9 mouse cellular contexts compared by ENCODE assay signal in genomic region chr10:62101504-62102439, GRCm38 (mm10). TPM values are rescaled to one million over a fixed set of nuclear protein-coding genes. Genes with fewer than 3 reads are reported as not detected.
DNase-seq lines count a peak whose midpoint lies in the region; TF ChIP-seq lines count a peak whose summit lies in the region.
"Had no signal": no experiment of that assay in that cellular context is flagged by ENCODE, and none has a peak within 500 bp of the region (broad histone marks: within the 10 kb centered on the region; RNA-seq: fewer than 3 reads in every experiment).

No protein-coding gene starts in this region.

- H3K4me3 ChIP-seq in embryonic facial prominence, embryonic 10.5 days, result no peak overlapping the region; the same call in 1 of the 2 replicates
- H3K4me3 ChIP-seq in lung, adult 2 months (replicated peaks; ENCODE audit: extremely low read depth, low read depth, low read length), result no peak overlapping the region

- H3K4me1 ChIP-seq in embryonic facial prominence, embryonic 10.5 days, result peaks cover 18% of the 10 kb centered on the region
- H3K4me1 ChIP-seq in lung, adult 2 months (ENCODE audit: control insufficient read depth, insufficient read depth, low read length), result no peaks in the 10 kb centered on the region

- peak; percentile 16 to 31 for DNase-seq in CD8-positive naive resting alpha-beta T cell, adult 2 months (ENCODE audit: low read depth in 2 of 2, low spot score in 2 of 2)
- DNase-seq in adrenal gland, adult 2 months, result peak; percentile 57
- DNase-seq in embryonic facial prominence, embryonic 10.5 days (ENCODE audit: low spot score), result peak; percentile 80
- DNase-seq in heart, postnatal 14 days, result peak; percentile 70 to 84
- DNase-seq in layer of hippocampus, adult 11-12 months (ENCODE audit: low spot score), result peak; percentile 87
- DNase-seq in lung, adult 2 months, result peak; percentile 68
- DNase-seq in ovary, postnatal 14 days (ENCODE audit: low spot score), result peak; percentile 62
- peak; percentile 84 for DNase-seq in thymus, postnatal 4 days

- WGBS in embryonic facial prominence, embryonic 10.5 days, result 15% methylated on average over 7 of the region's 7 CpGs
- WGBS in lung, adult 2 months, result 10% methylated on average over 7 of the region's 7 CpGs

- no peak for TF ChIP-seq POLR2A in lung, adult 2 months (IDR thresholded peaks at IDR 0.05; ENCODE audit: borderline replicate concordance, extremely low read depth, low read depth, low read length)

- peak; percentile 86 for TF ChIP-seq CTCF in lung, adult 2 months (IDR thresholded peaks at IDR 0.05; ENCODE audit: insufficient read depth, low read length)

- peaks cover 35% of the 10 kb centered on the region for H3K27me3 ChIP-seq in embryonic facial prominence, embryonic 10.5 days (replicated peaks; ENCODE audit: low read depth, poor library complexity, severe bottlenecking)

- H3K27ac ChIP-seq in embryonic facial prominence, embryonic 10.5 days (replicated peaks), result no peak overlapping the region
- H3K27ac ChIP-seq: macrophage had no signal

- H3K9me3 ChIP-seq in embryonic facial prominence, embryonic 10.5 days, result no peaks in the 10 kb centered on the region

- intact Hi-C loops in heart, postnatal 14 days (cut with DNase I), result loop anchor here (1.0 to 2.0 kb wide), 5 partner anchors 47 to 263 kb away; no protein-coding TSS in a partner anchor

- no peaks in the 10 kb centered on the region for H3K36me3 ChIP-seq in embryonic facial prominence, embryonic 10.5 days (replicated peaks)

RNA-seq across cellular contexts. Expression of gene Neurog3, which starts 31.1 kb away (rescaled TPM):
- not detected for total RNA-seq in adrenal gland, adult 2 months (2021)
- polyA plus RNA-seq in adrenal gland, adult 2 months (2012; rRNA removed), result 0.07 TPM in 1 of 2 replicates, not detected in the other
- 0.88 and 0.98 TPM in 2 replicates for polyA plus RNA-seq in embryonic facial prominence, embryonic 10.5 days (2016; fragmentation: Nextera tagmentation; extraction: Ambion mirVana)
- total RNA-seq in heart, postnatal 14 days (2021), result not detected
- not detected in 2 replicates for polyA plus RNA-seq in lung, adult 2 months (2012; rRNA removed)
- polyA plus RNA-seq: macrophage had no signal

RNA-seq across cellular contexts. Expression of gene Fam241b, which starts 41.9 kb away (rescaled TPM):
- 1 to 10 TPM; 4.1 to 5.6 TPM for total RNA-seq in adrenal gland, adult 2 months (2021)
- polyA plus RNA-seq in adrenal gland, adult 2 months (2012; rRNA removed), result 5.6 and 7.4 TPM in 2 replicates
- 17.4 and 18.0 TPM in 2 replicates for polyA plus RNA-seq in embryonic facial prominence, embryonic 10.5 days (2016; fragmentation: Nextera tagmentation; extraction: Ambion mirVana)
- total RNA-seq in heart, postnatal 14 days (2021), result 1 to 10 TPM in 1 of 2 experiments, under 1 TPM in 1; 0.93 to 1.1 TPM
- 10.0 and 11.1 TPM in 2 replicates for polyA plus RNA-seq in lung, adult 2 months (2012; rRNA removed)
- polyA plus RNA-seq: macrophage had no signal

Comparison
In these comparisons a context has a peak if more than half of its experiments do, and no peak if none do; other contexts are left out.
1. DNase-seq: peak in every context shown above with its lines; median percentile 87 in layer of hippocampus, adult 11-12 months; 84 in thymus, postnatal 4 days; 80 in embryonic facial prominence, embryonic 10.5 days; 77 in heart, postnatal 14 days; 68 in lung, adult 2 months; 62 in ovary, postnatal 14 days; 57 in adrenal gland, adult 2 months; 24 in CD8-positive naive resting alpha-beta T cell, adult 2 months.